Mouse (Mus musculus) hindbrain, embryonic 12.5 days (tissue): Measurements from ENCODE around the gene Slc1a2. TPM values are rescaled to one million over a fixed set of nuclear protein-coding genes. Genes with fewer than 3 reads are reported as not detected.

Source experiments
- ATAC-seq: fragments of 200-750 bp; cut with Nextera tagmentation; 2 replicates; pipeline ENCODE4 v1.8.0; 2017; ENCODE audit warnings: moderate TSS enrichment; ENCODE audit not compliant: low FRiP score
- H3K27ac ChIP-seq: fragments of 300-500 bp; sonication (generic); 2 replicates; pipeline ENCODE4 v1.5.1; 2016; ENCODE audit warnings: mild to moderate bottlenecking
- H3K27me3 ChIP-seq: fragments of 300-500 bp; sonication (generic); 2 replicates; pipeline ENCODE4 v1.6.1; 2016; ENCODE audit warnings: mild to moderate bottlenecking
- H3K36me3 ChIP-seq: fragments of 300-500 bp; sonication (generic); 2 replicates; pipeline ENCODE4 v1.6.1; 2016; ENCODE audit warnings: mild to moderate bottlenecking
- H3K4me1 ChIP-seq: fragments of 300-500 bp; sonication (generic); 2 replicates; pipeline ENCODE4 v1.6.1; 2016
- H3K4me2 ChIP-seq: fragments of 300-500 bp; sonication (generic); replicated peaks from 2 replicates; pipeline ENCODE4 v1.6.1; 2016; ENCODE audit warnings: mild to moderate bottlenecking
- H3K4me3 ChIP-seq: fragments of 300-500 bp; sonication (generic); 2 replicates; pipeline ENCODE4 v1.5.1; 2016; ENCODE audit warnings: mild to moderate bottlenecking
- H3K9ac ChIP-seq: fragments of 300-500 bp; sonication (generic); 2 replicates; pipeline ENCODE4 v1.6.1; 2016; ENCODE audit warnings: mild to moderate bottlenecking, moderate library complexity
- H3K9me3 ChIP-seq: fragments of 300-500 bp; sonication (generic); replicated peaks from 2 replicates; pipeline ENCODE4 v1.6.1; 2016; ENCODE audit warnings: mild to moderate bottlenecking
- WGBS: fragments of 180-500 bp; shearing (Covaris S2); methylation state at CpG from one replicate; pipeline ENCODE4 v1.1.7; 2016; 5-methylcytosine and 5-hydroxymethylcytosine counted together
- polyA plus RNA-seq: library from polyadenylated mRNA; unstranded; fragments of >200 nt; fragmentation: Nextera tagmentation; extraction: Ambion mirVana; gene quantifications from 2 replicates; pipeline ENCODE4 v1.2.1, GENCODE M21; 2016

Slc1a2 gene
- polyA plus RNA-seq, 1 experiment from 2014 or later: 15.3 TPM

GRCm38 (mm10) chr2:102699921-102700320 lies 41.5 kb downstream of the Slc1a2 start:
- H3K27ac ChIP-seq: no peak overlapping the region
- WGBS: 92% methylated on average over 7 of the region's 7 CpGs
- H3K9ac ChIP-seq: no peak overlapping the region
- H3K4me3 ChIP-seq: no peak overlapping the region
- no peaks in the 10 kb centered on the region for H3K36me3 ChIP-seq
- no peaks in the 10 kb centered on the region for H3K27me3 ChIP-seq
- H3K9me3 ChIP-seq: no peaks in the 10 kb centered on the region
- H3K4me2 ChIP-seq: no peak overlapping the region
- ATAC-seq: no peak
- H3K4me1 ChIP-seq: no peaks in the 10 kb centered on the region

GRCm38 (mm10) chr2:102700695-102701094 lies 42.2 kb downstream of the Slc1a2 start:
- no peak overlapping the region for H3K4me2 ChIP-seq
- ATAC-seq: no peak
- H3K4me3 ChIP-seq: no peak overlapping the region
- H3K9me3 ChIP-seq: no peaks in the 10 kb centered on the region
- no peak overlapping the region for H3K27ac ChIP-seq
- WGBS: 96% methylated on average over 2 of the region's 2 CpGs
- no peaks in the 10 kb centered on the region for H3K27me3 ChIP-seq
- H3K9ac ChIP-seq: no peak overlapping the region
- H3K36me3 ChIP-seq: no peaks in the 10 kb centered on the region
- H3K4me1 ChIP-seq: no peaks in the 10 kb centered on the region

DNA sequence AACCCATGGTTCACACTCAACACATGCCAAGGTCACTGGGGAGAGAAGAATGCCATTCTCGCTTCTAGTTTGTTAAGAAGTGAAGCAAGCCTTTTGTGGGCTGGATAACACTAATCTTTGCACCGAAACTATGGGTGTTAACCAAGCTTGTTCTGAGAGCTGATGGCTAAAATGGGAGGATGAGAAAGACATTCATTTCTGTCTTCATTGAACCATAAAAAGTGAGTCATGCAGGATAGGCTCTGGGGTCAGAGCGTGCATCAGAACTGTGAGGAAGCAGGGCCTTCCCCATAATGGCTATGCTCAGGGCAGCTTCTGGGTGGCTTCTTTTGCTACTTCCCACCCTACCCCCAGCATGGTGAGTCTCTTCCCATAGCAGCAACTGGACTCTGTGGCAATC lies 42.9 kb downstream of the Slc1a2 start:
- H3K36me3 ChIP-seq: no peaks in the 10 kb centered on the region
- WGBS: 89% methylated on average over 3 of the region's 3 CpGs
- H3K4me2 ChIP-seq: no peak overlapping the region
- no peaks in the 10 kb centered on the region for H3K9me3 ChIP-seq
- H3K27me3 ChIP-seq: no peaks in the 10 kb centered on the region
- no peak overlapping the region for H3K9ac ChIP-seq
- no peak for ATAC-seq
- H3K4me1 ChIP-seq: no peaks in the 10 kb centered on the region
- no peak overlapping the region for H3K4me3 ChIP-seq
- no peak overlapping the region for H3K27ac ChIP-seq

GRCm38 (mm10) chr2:102703556-102703955 lies 45.1 kb downstream of the Slc1a2 start:
- Histone ChIP-seq H3K36me3 (no peaks in the 10 kb centered on the region), H3K9ac (no peak overlapping the region)

GRCm38 (mm10) chr2:102704781-102705180 lies 46.3 kb downstream of the Slc1a2 start:
- no peak for ATAC-seq
- no peak overlapping the region for H3K4me2 ChIP-seq
- H3K27ac ChIP-seq: no peak overlapping the region
- H3K9me3 ChIP-seq: no peaks in the 10 kb centered on the region
- H3K4me1 ChIP-seq: no peaks in the 10 kb centered on the region
- no peak overlapping the region for H3K9ac ChIP-seq
- no peaks in the 10 kb centered on the region for H3K36me3 ChIP-seq
- H3K4me3 ChIP-seq: no peak overlapping the region
- H3K27me3 ChIP-seq: no peaks in the 10 kb centered on the region
- WGBS: 81% methylated on average over 1 of the region's 1 CpGs

More at GRCm38 (mm10) chr2:102703556-102703955, 45.1 kb downstream of the Slc1a2 start:
- no peaks in the 10 kb centered on the region for H3K27me3 ChIP-seq
- no peak overlapping the region for H3K4me3 ChIP-seq
- WGBS: 75% methylated on average over 3 of the region's 3 CpGs
- H3K27ac ChIP-seq: no peak overlapping the region
- ATAC-seq: no peak
- H3K4me2 ChIP-seq: no peak overlapping the region
- H3K9me3 ChIP-seq: no peaks in the 10 kb centered on the region
- H3K4me1 ChIP-seq: no peaks in the 10 kb centered on the region

DNA sequence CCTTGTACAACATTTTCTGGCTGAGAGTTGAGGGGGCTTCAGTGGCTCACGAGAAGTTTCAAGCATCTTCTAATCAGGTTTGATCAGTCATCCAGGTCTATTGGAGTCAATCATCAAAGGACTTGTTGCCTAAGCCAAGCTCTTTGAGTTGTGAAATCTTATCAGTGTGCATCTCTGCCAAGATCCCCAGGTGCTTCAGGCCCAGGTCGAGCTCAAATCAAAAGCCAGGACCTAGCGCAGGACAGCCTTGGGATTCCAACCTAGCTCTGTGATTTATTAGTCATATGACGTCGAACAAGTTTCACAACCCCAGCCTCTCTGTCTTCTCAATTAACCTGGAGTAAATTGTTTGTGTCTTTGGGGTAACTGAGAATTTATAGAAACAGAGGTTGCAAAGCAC lies 53.1 kb downstream of the Slc1a2 start:
- no peaks in the 10 kb centered on the region for H3K4me1 ChIP-seq
- H3K36me3 ChIP-seq: no peaks in the 10 kb centered on the region
- ATAC-seq: no peak
- WGBS: 83% methylated on average over 5 of the region's 5 CpGs
- no peak overlapping the region for H3K27ac ChIP-seq
- H3K4me3 ChIP-seq: no peak overlapping the region
- H3K9me3 ChIP-seq: no peaks in the 10 kb centered on the region
- no peak overlapping the region for H3K9ac ChIP-seq
- no peaks in the 10 kb centered on the region for H3K27me3 ChIP-seq
- no peak overlapping the region for H3K4me2 ChIP-seq

DNA sequence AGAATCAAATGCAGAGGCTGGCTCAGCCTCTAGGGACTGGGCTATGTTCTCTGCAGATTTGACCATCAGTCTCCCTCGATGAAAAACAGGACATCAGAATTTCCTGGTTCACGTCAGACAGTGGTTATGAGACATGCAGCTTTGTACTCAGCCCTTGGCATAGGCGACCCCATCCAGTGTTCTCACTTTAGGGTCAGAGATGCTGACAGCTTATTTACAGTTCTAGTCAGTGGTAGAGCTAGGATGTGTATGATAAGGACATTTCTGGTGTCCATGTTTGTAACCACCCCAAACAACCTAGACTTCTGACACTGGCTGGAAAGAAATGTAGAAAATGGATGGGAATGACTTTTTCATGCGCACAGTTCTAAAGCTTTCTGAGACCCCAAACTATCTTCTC lies 53.6 kb downstream of the Slc1a2 start:
- H3K9ac ChIP-seq: no peak overlapping the region
- no peak overlapping the region for H3K4me3 ChIP-seq
- ATAC-seq: no peak
- H3K4me2 ChIP-seq: no peak overlapping the region
- 84% methylated on average over 4 of the region's 4 CpGs for WGBS
- H3K36me3 ChIP-seq: no peaks in the 10 kb centered on the region
- H3K4me1 ChIP-seq: no peaks in the 10 kb centered on the region
- no peak overlapping the region for H3K27ac ChIP-seq
- no peaks in the 10 kb centered on the region for H3K9me3 ChIP-seq
- H3K27me3 ChIP-seq: no peaks in the 10 kb centered on the region

DNA sequence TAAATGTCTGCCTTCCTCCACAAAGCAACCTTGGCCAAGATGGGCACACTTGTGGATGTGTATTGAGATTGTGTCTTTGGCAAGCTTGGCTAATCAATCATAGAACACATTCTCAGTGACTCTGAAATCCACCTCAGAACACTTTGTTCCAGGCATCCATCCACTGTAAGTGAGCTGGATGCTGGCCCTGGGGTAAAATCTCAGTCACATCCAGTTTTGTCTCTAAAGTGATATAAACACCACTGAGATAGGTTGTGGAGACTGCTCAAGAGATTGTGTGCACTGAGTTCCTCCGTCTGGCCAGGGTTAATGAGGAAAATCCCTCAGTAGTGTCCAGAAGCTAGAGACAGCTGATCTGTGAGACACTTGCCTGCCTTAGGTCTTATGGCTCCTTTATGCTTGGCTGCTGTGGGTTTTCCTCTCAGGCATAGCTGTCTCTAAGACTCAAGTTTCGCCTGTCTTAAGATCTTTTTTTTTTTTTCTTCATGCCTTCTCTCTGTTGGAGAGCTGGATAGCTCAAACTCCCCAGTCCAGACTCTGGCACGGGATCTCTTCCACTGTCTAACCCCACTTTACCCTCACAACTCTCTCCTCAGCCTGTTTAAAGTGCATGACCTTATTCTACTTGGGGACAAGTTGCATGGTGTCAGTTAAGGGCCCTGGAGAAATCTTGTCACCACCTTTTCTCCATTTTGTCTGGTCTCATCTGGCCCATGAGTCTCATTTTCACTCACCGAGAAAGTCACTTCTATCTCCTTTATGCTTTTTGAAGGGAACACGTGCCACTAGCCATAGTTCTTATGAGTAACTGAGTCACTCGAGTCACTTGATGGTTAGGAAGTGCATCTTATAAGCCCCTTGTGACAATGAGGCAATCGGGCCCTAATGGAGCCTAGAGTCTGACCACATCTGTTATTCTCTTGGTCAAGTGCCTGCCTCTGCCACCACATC lies 54.5 kb downstream of the Slc1a2 start:
- Histone ChIP-seq H3K4me3 (no peak overlapping the region), H3K27me3 (no peaks in the 10 kb centered on the region), H3K4me1 (no peaks in the 10 kb centered on the region), H3K36me3 (no peaks in the 10 kb centered on the region), H3K9ac (no peak overlapping the region), H3K4me2 (no peak overlapping the region), H3K9me3 (no peaks in the 10 kb centered on the region), H3K27ac (no peak overlapping the region)
- no peak for ATAC-seq
- 78% methylated on average over 7 of the region's 7 CpGs for WGBS

- H3K36me3 ChIP-seq: no peaks in the 10 kb centered on the region
- H3K9ac ChIP-seq: no peak overlapping the region
- no peaks in the 10 kb centered on the region for H3K4me1 ChIP-seq
- no peak for ATAC-seq
- H3K27ac ChIP-seq: no peak overlapping the region
- no peak overlapping the region for H3K4me3 ChIP-seq
- no peaks in the 10 kb centered on the region for H3K27me3 ChIP-seq
- 83% methylated on average over 2 of the region's 2 CpGs for WGBS
- H3K9me3 ChIP-seq: no peaks in the 10 kb centered on the region
- no peak overlapping the region for H3K4me2 ChIP-seq
Observed at GRCm38 (mm10) chr2:102714320-102714719, 55.9 kb downstream of the Slc1a2 start.

GRCm38 (mm10) chr2:102715754-102716153 lies 57.3 kb downstream of the Slc1a2 start:
- H3K4me3 ChIP-seq: no peak overlapping the region
- 55% methylated on average over 1 of the region's 1 CpGs for WGBS
- no peaks in the 10 kb centered on the region for H3K9me3 ChIP-seq
- ATAC-seq: no peak
- H3K4me2 ChIP-seq: no peak overlapping the region
- H3K4me1 ChIP-seq: no peaks in the 10 kb centered on the region
- H3K9ac ChIP-seq: no peak overlapping the region
- H3K36me3 ChIP-seq: no peaks in the 10 kb centered on the region
- H3K27ac ChIP-seq: no peak overlapping the region
- H3K27me3 ChIP-seq: no peaks in the 10 kb centered on the region

- Histone ChIP-seq H3K36me3 (no peaks in the 10 kb centered on the region), H3K27me3 (no peaks in the 10 kb centered on the region), H3K4me3 (no peak overlapping the region), H3K9me3 (no peaks in the 10 kb centered on the region), H3K27ac (no peak overlapping the region), H3K4me2 (no peak overlapping the region), H3K4me1 (no peaks in the 10 kb centered on the region), H3K9ac (no peak overlapping the region)
- 75% methylated on average over 2 of the region's 2 CpGs for WGBS
- no peak for ATAC-seq
Observed at GRCm38 (mm10) chr2:102721859-102722258, 63.4 kb downstream of the Slc1a2 start.

GRCm38 (mm10) chr2:102725054-102725453 lies 66.6 kb downstream of the Slc1a2 start:
- Histone ChIP-seq H3K36me3 (no peaks in the 10 kb centered on the region), H3K4me1 (peaks cover under 1% of the 10 kb centered on the region; the same call in 1 of the 2 replicates), H3K9ac (no peak overlapping the region), H3K4me3 (no peak overlapping the region), H3K27ac (no peak overlapping the region), H3K4me2 (no peak overlapping the region), H3K27me3 (no peaks in the 10 kb centered on the region), H3K9me3 (no peaks in the 10 kb centered on the region)
- WGBS: 82% methylated on average over 3 of the region's 3 CpGs
- no peak for ATAC-seq

DNA sequence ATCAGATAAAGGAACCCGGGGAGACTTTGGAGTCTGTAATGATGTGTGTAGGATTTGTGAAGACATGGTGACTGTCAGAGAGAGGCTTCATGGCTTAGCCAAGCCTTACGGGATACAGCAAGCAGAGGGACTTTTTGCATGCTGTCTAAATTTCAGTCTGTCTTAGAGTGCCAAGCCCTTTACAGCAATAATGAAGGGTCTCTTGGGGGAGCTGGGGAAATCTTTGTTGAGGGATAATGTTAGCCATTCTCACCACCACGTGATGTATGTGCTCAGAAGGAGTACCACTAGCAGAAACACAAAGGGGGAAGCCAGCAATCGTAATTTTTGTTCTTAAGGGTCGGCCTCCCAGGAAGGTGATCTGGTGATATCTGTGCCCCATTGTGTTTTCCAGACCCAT lies 71.9 kb downstream of the Slc1a2 start:
- H3K9me3 ChIP-seq: no peaks in the 10 kb centered on the region
- no peak overlapping the region for H3K4me3 ChIP-seq
- peaks cover 13% of the 10 kb centered on the region for H3K4me1 ChIP-seq
- 74% methylated on average over 5 of the region's 5 CpGs for WGBS
- H3K27ac ChIP-seq: no peak overlapping the region
- no peaks in the 10 kb centered on the region for H3K27me3 ChIP-seq
- no peaks in the 10 kb centered on the region for H3K36me3 ChIP-seq
- no peak overlapping the region for H3K4me2 ChIP-seq
- ATAC-seq: no peak
- no peak overlapping the region for H3K9ac ChIP-seq
